Mouse (Mus musculus) frontal cortex, postnatal 10 days (tissue): ENCODE data around the gene Pfpl.

Experiments used
- DNase-seq, 2 experiments: peaks; one replicate each; pipeline ENCODE4 v3.0.0; 2022; ENCODE audit warnings: low spot score in 2 of 2, mixed read lengths in 1 of 2

The Pfpl gene

DNA sequence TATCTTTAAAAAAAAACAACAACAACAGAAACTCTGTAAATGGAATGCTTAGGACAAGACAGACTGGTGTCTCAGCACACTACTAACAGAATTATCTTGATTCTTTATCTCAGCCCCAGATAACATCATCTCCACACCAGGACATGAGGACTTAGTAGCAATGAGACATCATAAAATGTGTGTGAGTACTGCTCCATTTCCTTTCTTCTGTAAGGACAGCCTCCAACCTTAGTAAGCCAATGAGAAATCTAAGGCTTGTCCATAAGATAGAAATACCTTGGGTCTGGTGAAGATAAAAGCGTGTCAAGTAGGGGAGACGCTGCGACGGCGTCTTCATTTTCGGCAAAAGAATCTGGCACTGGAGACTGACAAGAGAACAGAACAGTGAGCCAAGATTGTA lies at the start of gene Pfpl:
Pfpl (plus strand) TSS at position 301 of the 400 bp plus-strand sequence.
- no peak for DNase-seq

DNA sequence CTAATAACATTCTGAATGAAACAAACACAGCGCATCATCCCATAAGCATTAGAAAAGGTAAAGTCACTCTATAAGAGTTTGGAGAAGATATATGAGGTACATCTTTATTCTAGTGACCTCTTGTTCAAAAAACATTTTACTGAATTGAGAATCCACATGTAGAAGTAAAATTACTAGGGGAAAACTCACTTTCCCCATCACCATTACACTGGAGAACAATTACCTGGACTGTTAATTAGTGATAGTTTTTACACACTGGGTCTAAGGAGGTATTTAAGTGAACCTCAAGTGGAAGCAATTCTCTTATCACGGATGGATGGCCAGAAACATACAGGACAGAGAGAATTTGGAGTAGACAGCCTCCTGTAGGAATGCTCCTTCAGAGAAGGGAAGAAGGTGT lies 40.7 kb upstream of the Pfpl start, which contains the start of gene Olfr1440:
Olfr1440 (plus strand) TSS at position 301 of the 400 bp plus-strand sequence.
- no peak for DNase-seq

DNA sequence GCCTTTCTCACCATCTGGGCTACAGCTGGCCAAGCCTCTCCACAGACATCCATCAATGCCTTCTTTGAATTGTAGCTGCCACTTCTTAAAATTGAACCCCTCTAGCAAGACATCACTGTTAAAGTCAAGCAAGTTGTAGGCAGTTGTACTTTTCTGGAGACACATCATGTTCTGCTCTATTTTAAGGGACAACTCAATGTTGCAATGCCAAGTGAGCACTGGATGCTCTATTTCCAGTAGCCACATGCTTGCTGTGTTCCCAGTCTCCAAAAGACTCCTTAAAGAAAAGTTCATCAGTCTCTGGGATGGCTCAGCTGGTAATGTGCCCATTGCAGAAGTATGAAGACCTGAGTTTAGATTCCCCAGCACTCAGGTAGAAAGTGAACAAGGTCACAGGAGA lies 14.0 kb upstream of the Pfpl start:
- no peak for DNase-seq

DNA sequence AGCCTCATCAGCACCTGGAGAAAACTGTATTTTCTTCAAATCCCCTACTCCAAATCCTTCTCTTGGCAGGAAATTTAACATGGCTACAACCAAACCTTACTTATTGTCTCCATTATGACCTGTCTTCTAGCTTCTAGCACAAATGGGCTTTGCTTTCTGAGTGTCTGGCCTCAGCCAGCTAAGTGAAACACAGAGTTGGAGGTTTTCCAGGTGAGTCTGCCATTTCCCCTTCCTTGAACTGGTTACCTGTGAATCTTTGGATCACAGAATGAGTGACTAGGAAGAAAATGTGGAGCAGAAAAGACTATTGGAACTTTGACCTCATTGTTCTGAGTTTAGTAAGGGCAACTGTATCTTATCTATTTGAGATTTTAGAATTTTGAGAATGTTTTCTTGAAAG lies 10.3 kb upstream of the Pfpl start, which contains the start of gene Olfr1441:
Olfr1441 (plus strand) TSS at position 73 of the 400 bp plus-strand sequence.
- DNase-seq = no peak

DNA sequence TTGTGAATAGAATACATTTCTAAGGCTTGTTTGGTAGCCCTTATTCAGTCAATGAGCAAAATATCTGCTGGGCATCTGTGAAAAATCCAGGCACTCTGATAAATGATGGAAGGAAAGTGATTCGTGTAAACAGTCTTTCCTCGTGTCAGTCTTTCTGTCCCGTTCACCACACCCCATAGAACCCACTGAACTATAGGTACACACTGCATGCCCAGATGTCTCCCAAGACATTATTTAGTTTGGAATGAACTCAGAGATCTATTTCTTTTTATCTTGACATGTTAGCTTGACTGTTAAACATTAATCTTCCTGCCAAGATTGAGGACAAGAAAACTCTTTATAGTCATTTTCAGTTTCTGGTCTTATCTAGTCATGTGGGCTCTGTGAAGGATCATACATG lies 9.4 kb upstream of the Pfpl start:
- DNase-seq = no peak

DNA sequence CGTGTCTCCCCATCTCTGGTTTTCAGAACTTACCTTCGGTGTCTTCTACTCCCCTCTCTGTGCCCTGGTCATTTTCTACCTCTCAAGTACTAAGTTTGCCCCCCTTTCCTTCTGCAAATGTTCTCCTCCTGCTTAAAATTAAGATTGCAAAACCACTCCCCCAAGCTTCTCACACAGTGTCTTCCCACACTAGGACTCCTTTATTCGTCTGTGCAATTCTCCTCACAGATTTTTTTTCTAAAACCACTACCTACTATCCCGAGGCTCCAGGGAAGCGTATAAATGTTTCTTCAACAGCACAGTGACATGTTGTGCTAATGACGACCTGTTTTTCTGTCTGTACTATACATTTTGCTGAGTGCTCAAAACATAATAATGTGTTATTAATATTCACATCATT lies 7.2 kb upstream of the Pfpl start:
- DNase-seq = no peak

DNA sequence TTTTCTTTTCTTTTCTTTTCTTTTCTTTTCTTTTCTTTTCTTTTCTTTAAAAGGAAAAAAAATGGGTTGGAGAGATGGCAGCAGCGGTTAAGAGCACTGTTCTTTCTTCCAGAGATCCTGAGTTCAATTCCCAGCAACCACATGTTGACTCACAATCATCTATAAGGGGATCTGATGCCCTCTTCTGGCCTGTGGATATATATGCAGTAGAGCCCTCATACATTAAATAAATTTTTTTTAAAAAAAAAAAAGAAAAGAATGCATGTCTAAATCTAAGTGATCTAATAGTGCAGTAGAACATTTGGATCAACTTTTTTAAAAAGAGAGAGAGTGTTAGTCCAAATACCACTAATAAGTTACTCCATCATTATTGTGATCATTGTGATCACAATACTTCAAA lies 6.0 kb upstream of the Pfpl start:
- DNase-seq = no peak

DNA sequence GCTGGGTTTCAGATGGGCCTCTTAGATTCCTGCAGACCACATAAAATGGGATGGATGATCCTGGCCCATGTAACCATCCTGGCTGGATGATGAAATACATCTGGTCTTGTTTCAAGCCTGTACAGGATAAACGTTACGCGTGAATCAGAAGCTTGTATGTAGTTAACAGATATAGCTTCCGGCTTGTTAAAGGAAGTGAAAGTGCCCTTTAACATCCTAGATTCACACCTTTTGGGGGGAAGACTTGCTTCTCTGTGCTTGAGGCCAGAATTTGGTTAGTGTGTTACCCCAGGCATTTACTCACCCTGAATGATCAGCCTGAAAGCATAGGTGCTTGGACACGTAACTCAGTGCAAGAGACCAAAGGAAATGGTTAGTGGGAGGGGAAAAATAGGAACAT lies 604 bp upstream of the Pfpl start:
- DNase-seq = no peak

DNA sequence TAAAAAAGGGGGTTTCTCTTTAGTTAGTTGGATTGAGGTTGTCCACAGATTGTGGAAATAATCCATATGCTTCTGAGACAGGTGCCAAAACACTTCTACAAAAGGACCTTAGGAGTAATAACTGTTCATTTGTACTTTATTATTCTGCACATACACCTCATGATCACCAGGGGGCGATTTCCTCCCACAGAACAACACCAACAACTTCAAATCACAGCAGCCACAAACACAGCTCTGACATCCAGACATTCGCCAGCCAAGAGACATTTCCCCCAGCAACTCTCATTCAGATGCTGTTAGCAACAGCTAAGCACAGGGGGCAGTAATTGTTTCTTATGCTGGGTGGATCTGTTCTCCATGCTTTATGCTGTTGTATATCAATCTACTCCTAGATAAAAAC lies 5.3 kb downstream of the Pfpl start:
- no peak for DNase-seq

DNA sequence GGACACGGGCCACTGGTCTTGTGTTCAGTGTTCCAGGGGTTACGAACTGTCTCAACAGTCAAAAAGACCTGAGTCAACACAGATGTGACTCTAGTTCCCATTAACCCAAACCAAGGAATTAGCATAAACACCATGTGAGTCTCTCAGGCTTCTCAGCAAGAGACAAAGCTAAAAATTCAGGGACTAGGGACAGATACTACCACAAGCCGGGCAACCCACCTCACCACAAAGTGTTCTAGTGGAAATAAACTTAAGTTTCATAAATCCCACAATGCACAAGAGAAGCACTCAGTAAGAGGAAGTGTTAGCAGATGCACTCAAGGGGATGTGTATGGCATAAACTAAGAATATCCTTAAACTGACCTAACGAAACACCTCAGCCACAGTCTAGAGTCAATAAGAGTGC lies 7.3 kb downstream of the Pfpl start:
- DNase-seq = no peak

DNA sequence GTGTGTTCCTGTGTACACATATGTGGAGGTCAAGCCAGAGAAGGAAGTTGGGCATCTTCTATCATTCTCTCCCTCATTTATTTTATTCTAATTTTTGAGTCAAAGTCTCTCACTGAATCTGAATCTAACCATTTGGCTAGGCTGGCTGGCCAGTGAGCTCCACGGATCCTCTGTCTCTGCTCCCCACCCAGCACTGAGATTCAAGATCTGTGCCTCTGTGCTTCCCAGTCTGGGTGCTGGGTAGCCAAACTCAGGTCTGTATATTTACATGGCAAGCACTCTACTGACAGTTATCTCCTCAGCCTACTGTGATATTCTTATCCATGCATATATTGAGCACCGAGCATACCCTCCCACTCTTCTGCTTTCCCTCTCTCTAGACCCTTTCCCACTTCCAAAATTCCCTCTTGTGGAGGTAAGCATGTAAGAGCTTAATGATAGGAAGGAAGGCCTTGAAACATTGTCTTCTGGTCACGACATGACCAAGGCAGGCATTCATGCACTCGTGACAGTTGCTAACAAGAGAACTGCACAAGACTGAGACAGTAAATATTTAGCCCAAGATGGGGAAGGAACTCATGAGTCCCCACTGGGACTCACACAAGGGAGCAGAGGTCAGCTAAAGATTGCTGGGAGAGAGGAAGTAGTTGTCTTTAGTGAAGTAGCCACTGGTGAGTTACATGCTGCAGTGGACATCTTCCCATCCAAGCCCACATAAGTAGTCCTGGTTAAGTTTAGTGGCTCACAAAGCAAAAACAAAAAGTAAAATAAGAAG lies 8.2 kb downstream of the Pfpl start:
- no peak for DNase-seq

DNA sequence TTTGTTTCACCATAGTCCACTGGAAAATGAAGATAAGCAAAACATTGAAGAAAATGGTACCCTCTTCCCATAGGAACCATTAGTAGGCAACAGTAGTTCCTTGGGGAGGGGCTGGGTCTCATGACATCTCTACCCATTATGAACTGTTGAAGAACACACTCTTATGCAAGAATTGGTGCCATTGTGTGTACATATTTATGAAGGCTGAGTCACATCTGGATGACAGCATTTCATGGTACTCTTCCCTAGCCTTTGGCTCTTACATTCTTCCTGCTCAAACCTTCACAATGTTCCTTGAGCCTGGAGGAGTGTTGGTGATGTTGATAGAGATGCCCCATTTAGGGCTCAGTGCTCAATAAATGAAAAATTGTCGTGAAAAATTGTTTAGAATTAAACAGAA lies 11.9 kb downstream of the Pfpl start:
- DNase-seq = no peak

DNA sequence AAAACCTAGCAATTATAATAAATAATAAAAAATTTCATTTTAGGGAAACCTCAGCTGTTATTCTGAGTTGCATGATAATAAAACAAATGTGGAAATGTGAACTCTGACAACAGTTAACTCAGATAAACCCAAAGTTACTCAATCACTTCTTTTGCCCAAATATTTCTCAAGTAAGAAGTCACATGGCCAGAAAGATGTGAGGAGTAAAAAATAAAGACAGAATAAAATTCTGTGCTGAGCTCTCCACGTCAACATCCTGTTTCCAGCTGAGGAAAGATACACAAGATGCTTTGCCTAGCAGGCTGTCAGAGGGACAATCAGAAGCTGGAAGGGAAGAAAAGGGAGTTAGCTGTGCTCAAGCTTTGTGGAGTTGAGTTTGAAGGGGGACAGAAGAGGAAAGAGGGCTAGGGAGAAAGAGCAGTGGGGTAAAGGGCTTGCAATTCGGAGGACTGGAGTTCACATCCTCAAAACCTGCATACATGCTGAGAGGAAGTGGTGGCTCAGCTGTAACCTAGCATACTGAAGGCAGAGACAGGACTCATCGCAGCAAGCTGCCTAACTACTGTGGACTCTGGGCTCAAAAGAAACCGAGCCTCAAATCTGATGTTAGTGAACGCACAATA lies 12.5 kb downstream of the Pfpl start:
- DNase-seq = no peak

DNA sequence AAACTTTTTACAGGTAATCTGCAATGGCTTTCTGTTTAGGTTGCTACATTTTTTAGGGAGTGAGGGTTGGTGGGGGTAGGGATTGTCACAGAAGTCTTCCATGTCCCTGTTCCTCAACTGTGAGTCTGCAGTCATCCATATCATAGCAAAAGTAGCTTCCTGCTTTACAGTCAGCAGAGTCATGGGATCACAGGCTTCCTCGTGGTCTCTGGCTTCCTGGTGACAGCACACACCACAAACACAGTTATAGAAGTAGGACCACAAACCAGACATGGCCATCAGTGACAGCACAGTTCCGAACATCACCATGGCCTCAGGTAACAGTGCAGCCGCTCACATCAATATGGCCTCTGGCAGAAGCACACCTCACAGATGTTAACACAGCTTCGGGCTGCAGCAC lies 14.9 kb downstream of the Pfpl start:
- DNase-seq = no peak

DNA sequence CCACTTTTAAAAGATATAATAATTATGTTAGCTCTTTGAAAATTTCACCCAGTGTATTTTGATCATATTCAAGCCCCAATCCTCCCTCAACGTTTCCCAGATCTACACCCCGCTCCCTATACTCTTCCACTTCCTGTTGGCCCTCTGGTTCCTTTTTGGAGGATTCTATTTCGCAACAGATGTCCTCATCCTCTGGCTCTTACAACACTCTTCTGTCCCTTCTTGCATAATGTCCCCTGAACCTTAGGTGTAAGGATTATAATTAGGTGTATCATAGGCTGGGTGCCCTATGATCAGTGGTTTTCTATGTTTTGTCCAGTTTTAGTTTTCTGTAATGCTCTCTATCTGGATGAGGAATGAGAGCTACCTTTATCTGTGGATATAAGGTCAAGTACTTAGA lies 17.3 kb downstream of the Pfpl start:
- DNase-seq = no peak

DNA sequence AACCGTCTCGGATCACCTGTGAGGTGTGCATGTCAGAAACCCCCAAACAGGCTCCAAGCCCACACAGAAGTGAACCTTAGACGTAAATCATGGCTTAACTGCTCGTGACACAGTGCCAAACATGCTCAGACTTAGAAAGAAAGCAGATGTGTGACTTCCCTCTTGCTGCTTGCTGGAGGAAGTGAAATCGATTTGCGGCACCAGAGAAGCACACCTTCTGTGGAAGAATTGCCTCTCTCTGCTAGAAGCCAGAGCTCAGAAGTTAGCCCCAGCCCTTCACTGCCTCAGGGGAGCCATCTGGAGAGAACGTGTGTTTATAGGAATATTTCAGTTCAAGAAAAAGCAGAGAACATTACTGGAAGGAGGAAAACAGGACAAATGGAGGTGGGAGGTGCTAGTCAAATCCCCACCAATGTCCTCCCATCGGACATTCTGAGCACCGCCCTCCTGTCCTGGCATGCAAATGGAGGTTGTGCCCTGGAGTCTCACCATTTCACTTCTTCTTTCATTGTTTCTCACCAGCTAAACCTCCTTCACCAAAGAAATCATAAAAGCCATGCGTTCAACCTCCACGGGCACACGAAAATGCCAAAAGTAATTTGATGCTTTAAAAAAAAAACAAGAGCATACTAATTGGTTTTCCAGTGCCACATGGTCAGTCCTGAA lies 29.8 kb downstream of the Pfpl start:
- no peak for DNase-seq

DNA sequence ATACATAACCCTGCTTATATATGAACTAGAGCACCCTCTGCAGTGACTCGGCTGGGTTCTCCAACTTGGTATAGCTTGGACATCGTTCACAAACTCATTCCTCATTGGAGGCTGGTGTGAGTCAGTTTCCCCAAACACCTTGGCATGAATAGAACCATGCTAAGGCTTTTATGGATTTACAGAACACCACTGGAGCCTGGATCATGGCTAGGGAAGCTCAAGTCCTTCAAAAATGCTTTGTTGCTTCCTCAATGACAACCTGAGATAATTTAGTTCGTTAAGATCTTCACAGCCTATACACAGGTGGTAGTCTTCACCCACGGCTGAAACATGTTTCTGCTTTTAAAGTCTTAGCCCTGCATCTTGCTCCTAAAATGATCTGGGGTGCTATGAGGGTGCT lies 31.8 kb downstream of the Pfpl start:
- no peak for DNase-seq

DNA sequence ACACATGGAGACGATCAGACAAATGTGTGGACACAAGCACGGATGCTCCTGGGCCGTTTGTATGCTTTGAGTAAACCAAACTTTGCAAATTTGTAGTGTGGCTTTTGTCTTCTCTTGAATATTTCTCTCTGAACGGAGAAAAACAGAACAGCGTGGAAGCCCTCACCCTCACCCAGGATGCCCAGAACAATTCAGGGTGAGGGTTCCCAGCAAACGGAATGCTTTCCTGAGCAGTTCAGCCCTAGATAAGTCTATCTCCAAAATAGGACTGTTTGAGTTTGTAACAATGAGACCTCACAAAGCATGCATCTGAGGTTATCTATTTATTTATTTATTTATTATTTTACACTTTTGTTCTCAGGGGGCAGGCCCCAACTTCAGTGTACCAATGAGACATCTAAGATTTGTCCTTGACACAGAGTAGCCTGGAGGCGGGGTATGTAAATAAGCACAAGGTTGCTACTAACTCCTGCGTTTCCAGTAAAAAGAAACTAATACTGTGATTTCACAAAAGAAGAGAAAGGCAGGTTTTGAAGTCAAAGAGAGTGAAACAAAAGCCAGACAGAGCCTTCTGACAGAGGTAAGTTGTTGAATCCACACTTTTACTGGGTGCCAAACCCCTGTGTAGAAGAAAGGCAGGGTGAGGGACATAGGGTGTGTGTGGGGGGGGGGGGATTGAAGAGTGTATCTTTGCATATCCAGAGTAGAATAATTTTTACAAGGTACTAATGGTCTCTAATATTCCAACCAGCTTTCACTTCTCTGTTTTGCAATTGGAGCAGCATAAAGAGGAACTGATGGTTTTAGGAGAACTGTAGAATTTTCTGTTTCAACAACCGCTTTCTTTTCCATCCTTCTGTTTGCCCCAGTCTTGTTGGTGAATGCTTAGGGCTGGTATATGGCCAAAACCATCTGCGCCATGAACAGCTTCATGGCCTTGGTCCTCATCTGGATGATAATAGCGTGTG lies 32.9 kb downstream of the Pfpl start, which contains the start of gene Mpeg1:
Mpeg1 (plus strand) TSS at position 498 of the 968 bp plus-strand sequence.
- no peak for DNase-seq

DNA sequence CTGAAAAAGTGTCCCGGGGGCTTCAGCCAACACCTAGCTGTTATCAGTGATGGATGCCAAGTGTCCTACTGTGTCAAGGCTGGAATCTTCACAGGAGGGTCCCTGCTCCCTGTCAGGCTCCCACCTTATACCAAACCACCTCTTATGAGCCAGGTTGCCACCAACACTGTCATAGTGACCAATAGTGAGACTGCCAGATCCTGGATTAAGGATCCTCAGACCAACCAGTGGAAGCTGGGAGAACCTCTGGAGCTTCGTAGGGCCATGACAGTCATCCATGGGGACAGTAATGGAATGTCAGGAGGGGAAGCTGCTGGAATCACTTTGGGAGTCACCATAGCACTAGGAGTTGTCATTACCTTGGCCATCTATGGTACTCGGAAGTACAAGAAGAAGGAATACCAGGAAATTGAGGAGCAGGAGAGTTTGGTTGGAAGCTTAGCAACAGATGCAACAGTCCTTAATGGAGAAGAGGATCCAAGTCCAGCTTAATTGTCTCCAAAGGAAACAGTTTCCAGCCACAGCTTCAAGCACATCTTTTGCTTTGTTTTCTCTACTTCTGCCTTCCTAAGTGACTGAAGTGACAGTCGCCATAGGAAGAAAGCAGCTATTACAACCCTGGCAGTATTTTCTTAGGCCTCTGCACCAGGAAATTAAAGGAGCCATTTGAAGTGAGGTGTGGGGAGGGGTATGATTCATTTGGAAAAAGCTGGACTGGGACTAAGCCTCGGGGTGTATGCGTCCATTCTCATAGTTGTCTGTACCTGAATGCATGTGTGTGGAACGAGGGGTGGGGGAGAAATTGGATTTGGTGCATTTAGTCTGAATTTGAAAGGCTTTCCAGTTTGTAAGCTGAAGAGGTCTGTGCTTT lies 35.4 kb downstream of the Pfpl start:
- DNase-seq = no peak

DNA sequence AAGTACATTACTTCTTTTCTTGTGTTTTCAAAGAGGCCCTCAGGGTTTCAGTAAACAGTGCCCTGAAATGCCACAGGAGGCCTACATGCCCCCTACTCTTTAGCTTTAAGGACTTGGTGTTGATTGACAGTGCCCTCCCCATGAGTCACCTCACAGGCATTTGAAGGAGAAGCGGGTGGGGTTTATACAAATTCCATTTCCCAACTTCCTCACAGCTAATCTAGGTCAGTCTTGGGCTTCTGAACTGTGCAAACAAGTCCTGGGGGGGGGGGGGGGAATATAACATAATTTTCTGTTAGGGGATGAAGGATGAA lies 36.0 kb downstream of the Pfpl start:
- no peak for DNase-seq

DNA sequence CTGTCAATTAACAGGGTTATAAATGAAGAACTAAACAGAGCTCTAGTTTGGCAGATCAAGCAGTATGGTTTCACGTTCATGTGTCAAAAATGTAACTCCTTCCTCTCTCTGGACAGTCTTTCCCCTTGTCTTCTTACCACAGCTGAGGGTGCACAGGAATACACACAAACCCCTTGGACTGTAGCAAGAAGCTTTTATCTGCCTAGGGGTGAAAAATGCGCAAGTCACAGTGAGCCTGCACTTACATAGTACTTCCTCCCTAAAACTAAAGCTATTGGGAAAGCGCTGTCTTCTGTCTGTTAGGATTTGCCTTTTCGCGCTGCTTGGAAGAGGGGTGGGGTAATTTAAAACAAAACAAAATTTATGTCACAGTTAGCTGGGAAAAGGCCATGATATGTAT lies 36.4 kb downstream of the Pfpl start:
- DNase-seq = no peak
